Mouse (Mus musculus) neural tube, embryonic 11.5 days (tissue): ENCODE measurements around the gene Rtp3. TPM values are rescaled to one million over a fixed set of nuclear protein-coding genes. Genes with fewer than 3 reads are reported as not detected.

Experiments used
- ATAC-seq: fragments of 200-750 bp; cut with Nextera tagmentation; 2 replicates; pipeline ENCODE4 v1.8.0; 2017; ENCODE audit warnings: moderate number of reproducible peaks, mild to moderate bottlenecking, moderate TSS enrichment, moderate library complexity; ENCODE audit not compliant: insufficient read depth, low FRiP score, low TSS enrichment
- DNase-seq: peaks from one replicate; pipeline ENCODE4 v3.0.0-alpha.2; 2015; ENCODE audit warnings: low spot score
- H3K27ac ChIP-seq: fragments of 300-500 bp; sonication (generic); 2 replicates; pipeline ENCODE4 v1.5.1; 2014; ENCODE audit warnings: low read depth, mild to moderate bottlenecking, low read length
- H3K27me3 ChIP-seq: fragments of 300-500 bp; sonication (generic); 2 replicates; pipeline ENCODE4 v1.6.1; 2014; ENCODE audit warnings: mild to moderate bottlenecking, low read length, mixed read lengths; ENCODE audit not compliant: control insufficient read depth, insufficient read depth
- H3K36me3 ChIP-seq: fragments of 300-500 bp; sonication (generic); 2 replicates; pipeline ENCODE4 v1.6.1; 2014; ENCODE audit warnings: mild to moderate bottlenecking, low read length, moderate library complexity, mixed read lengths; ENCODE audit not compliant: control insufficient read depth, insufficient read depth
- H3K4me1 ChIP-seq: fragments of 300-500 bp; sonication (generic); 2 replicates; pipeline ENCODE4 v1.6.1; 2014; ENCODE audit warnings: low read length, mixed read lengths; ENCODE audit not compliant: control insufficient read depth, insufficient read depth
- H3K4me2 ChIP-seq: fragments of 300-500 bp; sonication (generic); 2 replicates; pipeline ENCODE4 v1.6.1; 2014; ENCODE audit warnings: low read depth, mild to moderate bottlenecking, moderate library complexity
- H3K4me3 ChIP-seq: fragments of 300-500 bp; sonication (generic); 2 replicates; pipeline ENCODE4 v1.5.1; 2014; ENCODE audit warnings: low read depth, low read length
- H3K9ac ChIP-seq: fragments of 300-500 bp; sonication (generic); 2 replicates; pipeline ENCODE4 v1.6.1; 2014; ENCODE audit warnings: mild to moderate bottlenecking, low read length
- H3K9me3 ChIP-seq: fragments of 300-500 bp; sonication (generic); 2 replicates; pipeline ENCODE4 v1.6.1; 2016; ENCODE audit warnings: low read length; ENCODE audit not compliant: control insufficient read depth
- WGBS: fragments of 180-500 bp; shearing (Covaris S2); extraction: QIAGEN DNeasy Blood & Tissue Kit; methylation state at CpG from one replicate; pipeline ENCODE4 v1.1.7; 2014; 5-methylcytosine and 5-hydroxymethylcytosine counted together
- polyA plus RNA-seq: library from polyadenylated mRNA; unstranded; fragments of >200 nt; fragmentation: Nextera tagmentation; extraction: Ambion mirVana; gene quantifications from 2 replicates; pipeline ENCODE4 v1.2.1, GENCODE M21; 2014

The Rtp3 gene
- polyA plus RNA-seq, 1 experiment from 2014 or later: not detected

DNA sequence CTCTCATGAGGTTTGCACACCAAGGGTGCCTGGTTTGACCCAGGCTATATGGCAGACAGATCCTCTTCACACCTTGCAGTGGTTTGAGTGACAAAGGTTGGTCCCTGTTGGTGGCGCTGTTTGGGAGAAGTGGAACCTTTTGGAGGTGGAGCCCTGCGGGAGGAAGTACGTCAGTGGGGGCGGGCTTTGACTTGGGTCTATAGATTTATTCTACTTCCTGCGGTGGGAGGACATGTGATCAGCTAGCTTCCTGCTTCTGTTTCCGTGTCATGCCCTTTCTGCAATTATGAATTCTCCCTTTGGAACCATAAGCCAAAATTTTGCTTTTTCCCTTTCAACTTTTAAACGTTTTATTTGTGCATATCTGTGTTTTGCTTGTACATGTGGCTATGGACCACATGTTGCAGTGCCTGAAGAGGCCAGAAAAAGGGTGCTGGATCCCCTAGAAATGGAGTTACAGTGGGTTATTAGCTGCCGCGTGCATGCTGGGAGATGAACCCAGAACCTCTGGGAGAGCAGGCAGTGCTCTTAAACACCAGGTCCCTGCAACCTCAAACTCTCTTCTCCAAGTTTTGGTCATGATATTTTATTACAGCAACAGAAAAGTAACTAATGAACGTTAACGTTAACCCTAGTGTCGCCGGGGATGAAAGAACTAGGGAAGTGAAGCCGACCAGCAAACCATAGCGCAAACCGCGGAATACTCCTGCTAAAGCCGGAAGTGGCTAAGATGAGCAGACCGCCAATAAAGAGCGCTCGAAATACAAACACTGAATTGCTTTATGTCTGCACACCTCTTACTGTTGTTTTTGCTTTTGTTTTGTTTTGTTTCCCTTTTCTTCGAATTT is 25.1 kb downstream of the Rtp3 start:
- WGBS: 91% methylated on average over 22 of the region's 22 CpGs
- H3K27ac ChIP-seq: no peak overlapping the region
- no peak overlapping the region for H3K4me3 ChIP-seq
- H3K4me1 ChIP-seq: no peaks in the 10 kb centered on the region
- H3K9ac ChIP-seq: no peak overlapping the region
- no peak overlapping the region for H3K4me2 ChIP-seq
- no peaks in the 10 kb centered on the region for H3K36me3 ChIP-seq
- no peaks in the 10 kb centered on the region for H3K9me3 ChIP-seq
- no peak for DNase-seq
- ATAC-seq: no peak
- H3K27me3 ChIP-seq: no peaks in the 10 kb centered on the region

DNA sequence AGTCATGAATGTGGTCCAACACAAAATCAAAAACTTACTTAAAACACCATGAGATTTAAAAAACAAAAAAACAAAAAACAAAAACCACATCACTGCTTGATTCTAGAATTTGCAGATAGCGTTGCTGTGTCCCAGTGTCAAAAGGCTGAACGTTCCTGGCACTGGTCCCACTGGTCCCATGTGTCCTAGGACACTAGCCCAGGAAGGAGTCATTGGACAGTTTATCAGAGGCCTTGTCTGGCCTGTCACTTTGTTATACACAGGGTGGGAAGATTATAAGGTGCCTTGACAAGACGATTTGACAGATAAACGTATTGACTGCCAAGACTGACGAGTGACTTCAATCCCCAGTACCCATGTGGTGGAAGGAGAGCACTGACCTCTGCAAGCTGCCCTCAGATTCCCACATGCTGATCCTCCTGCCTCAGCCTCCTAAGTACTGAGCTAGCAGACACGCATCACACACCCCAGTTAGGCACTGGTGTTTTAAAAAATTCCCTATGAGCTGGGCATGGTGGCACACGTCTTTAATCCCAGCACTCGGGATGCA is 26.7 kb downstream of the Rtp3 start:
- no peaks in the 10 kb centered on the region for H3K4me1 ChIP-seq
- no peak for ATAC-seq
- no peak overlapping the region for H3K4me2 ChIP-seq
- no peak overlapping the region for H3K4me3 ChIP-seq
- no peak for DNase-seq
- H3K27ac ChIP-seq: no peak overlapping the region
- no peaks in the 10 kb centered on the region for H3K27me3 ChIP-seq
- 88% methylated on average over 8 of the region's 8 CpGs for WGBS
- no peaks in the 10 kb centered on the region for H3K9me3 ChIP-seq
- no peak overlapping the region for H3K9ac ChIP-seq
- no peaks in the 10 kb centered on the region for H3K36me3 ChIP-seq

DNA sequence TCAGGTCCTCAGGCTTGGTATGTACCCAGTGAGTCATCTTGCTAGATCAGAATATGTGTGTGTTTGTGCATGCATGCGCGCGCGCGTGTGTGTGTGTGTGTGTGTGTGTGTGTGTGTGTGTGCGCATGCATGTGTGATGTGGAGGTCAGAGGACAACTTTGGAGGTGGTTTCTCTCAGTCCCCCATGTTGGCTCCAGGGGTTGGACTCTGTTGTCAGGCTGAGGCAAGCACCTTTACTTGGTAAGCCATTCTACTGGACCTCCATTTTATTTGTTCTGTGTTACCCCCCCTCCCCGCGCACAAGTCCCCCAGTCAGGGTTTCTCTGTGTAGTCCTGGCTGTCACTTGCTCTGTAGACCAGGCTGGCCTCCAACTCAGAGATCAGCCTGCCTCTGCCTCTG is 29.0 kb downstream of the Rtp3 start:
- DNase-seq: no peak
- Histone ChIP-seq H3K4me3 (no peak overlapping the region), H3K27me3 (no peaks in the 10 kb centered on the region), H3K27ac (no peak overlapping the region), H3K4me1 (no peaks in the 10 kb centered on the region), H3K9me3 (no peaks in the 10 kb centered on the region), H3K36me3 (no peaks in the 10 kb centered on the region), H3K9ac (no peak overlapping the region), H3K4me2 (no peak overlapping the region)
- WGBS: 97% methylated on average over 8 of the region's 8 CpGs
- ATAC-seq: no peak

DNA sequence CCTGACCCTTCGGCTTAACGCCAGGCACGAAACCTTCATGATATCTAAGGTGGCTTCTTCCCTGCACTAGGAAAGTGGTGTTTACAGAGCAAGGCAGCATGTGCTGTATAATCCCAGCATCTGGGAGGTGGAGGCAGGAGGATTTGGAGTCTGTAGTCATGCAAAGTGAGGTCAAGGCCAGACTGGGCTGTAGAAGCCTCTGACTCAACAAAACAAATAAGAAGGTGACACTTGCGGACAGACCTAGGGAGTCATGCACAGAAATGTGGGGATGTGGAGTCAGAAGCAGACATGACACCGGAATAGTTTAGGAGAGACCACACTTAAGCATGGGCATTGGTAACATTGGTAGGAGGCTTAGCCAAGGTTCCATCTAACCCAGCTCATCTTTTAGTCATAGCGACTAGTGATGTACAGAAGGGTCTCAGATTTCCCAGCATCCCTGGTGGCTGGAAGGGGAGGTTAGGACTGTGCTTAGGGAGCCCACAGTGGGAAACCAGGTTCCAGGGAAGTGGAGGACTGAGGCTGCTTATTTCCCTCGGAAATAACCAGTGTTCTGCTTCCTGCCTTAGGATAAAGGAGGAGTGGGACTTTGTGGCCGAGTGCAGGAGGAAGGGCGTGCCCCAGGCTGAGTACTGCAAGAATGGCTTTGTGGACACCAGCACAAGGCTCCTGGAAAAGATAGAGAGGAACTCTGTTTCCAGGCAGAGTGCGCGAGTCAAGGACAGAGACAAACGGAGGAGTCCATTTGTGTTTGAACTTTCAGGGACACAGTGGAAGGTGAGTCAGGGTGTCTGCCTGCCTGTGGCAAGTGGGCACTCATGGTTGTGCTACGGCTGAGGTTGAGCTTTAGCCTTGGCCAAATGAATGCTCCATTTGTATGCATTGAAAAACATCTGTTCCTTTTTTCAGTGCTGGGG is 29.9 kb downstream of the Rtp3 start:
- Histone ChIP-seq H3K4me2 (no peak overlapping the region), H3K27ac (no peak overlapping the region), H3K9me3 (no peaks in the 10 kb centered on the region), H3K36me3 (no peaks in the 10 kb centered on the region), H3K4me1 (no peaks in the 10 kb centered on the region), H3K4me3 (no peak overlapping the region), H3K27me3 (no peaks in the 10 kb centered on the region), H3K9ac (no peak overlapping the region)
- no peak for DNase-seq
- no peak for ATAC-seq
- 87% methylated on average over 13 of the region's 13 CpGs for WGBS

DNA sequence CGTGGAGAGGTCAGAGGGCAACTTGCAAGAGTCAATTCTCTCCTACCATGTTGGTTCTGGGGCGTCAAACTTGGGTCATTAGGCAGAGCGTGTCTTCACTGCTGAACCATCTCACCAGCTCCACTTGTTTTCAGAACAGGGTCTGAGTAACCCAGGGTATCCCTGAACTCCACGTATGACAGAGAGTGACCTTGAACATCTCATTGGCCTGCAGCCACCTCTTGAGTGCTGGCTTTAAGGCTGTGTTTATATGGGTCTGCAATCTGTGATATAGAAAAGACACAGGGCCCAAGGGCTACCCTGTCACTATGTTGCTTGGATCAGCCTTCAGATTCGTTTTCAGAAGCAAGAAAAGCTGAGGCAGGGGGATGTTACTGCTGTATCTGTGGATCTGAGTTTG is 30.7 kb downstream of the Rtp3 start:
- Histone ChIP-seq H3K36me3 (no peaks in the 10 kb centered on the region), H3K4me3 (no peak overlapping the region), H3K9ac (no peak overlapping the region), H3K4me2 (no peak overlapping the region), H3K4me1 (no peaks in the 10 kb centered on the region), H3K9me3 (no peaks in the 10 kb centered on the region), H3K27me3 (no peaks in the 10 kb centered on the region), H3K27ac (no peak overlapping the region)
- DNase-seq (no peak), ATAC-seq (no peak)
- WGBS: 85% methylated on average over 5 of the region's 5 CpGs

DNA sequence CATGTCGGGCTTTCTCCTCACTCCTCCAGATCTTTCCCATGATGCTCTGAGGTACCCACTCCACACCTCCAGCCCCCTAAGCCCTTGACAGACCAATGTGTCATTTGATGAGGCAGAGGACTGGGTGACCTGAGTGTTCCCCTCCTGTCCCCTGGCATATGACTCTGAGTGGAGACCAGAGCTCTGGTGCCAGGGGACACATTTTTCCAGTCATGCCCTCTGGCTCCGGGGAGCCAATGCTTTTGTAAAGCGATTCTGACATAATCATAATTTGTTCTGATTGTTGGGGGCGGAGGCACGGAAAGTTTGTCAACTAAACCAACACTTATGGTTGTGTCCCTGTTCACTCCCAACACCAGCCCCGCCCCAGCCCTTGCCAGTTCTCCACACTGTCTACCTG is 34.4 kb downstream of the Rtp3 start:
- Histone ChIP-seq H3K4me1 (peaks cover 2% of the 10 kb centered on the region; the same call in 1 of the 2 replicates), H3K27me3 (0 out of 2 replicates have a peak, but pooled peaks cover 2% of the 10 kb centered on the region), H3K27ac (no peak overlapping the region), H3K36me3 (no peaks in the 10 kb centered on the region), H3K9ac (no peak overlapping the region), H3K4me3 (no peak overlapping the region), H3K4me2 (no peak overlapping the region), H3K9me3 (no peaks in the 10 kb centered on the region)
- no peak for ATAC-seq
- no peak for DNase-seq
- 84% methylated on average over 6 of the region's 6 CpGs for WGBS

DNA sequence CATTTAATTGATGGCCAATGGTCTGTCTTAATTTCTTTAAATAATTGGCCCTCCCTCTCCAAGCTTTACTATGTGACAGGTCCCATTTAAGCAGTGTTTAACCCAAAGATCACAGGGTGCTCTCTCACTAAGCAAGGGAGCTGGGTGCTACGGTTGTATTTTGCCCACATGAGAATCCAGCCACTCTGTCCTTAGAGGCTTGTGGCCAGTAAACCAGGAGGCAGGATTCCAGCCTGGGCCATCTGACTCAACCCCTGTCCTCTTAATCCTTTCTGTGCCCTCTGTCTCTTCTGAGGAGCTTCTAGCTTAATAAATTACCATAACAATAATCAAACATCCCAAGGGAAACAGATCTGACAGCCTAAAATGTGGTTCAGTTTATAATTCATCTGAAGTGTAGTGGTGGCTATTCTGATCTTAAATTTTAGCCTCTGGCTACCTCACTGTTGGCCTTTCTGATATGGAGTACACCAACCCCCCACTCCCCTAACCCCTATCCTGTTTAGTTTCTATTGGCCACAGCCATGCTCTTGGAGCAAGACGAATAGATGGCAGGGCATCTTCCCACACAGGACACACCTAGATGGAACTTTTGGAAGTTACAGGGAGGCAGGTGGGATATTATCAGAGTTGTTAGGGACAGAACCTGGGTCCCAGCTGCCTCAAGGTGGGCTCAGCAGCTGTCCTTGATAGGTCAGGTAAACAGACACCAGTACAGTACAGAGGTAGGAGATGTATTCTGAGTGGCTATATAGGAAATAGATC is 35.5 kb downstream of the Rtp3 start:
- Histone ChIP-seq H3K4me2 (no peak overlapping the region; the same call in 1 of the 2 replicates), H3K27ac (no peak overlapping the region), H3K27me3 (0 out of 2 replicates have a peak, but pooled peaks cover 2% of the 10 kb centered on the region), H3K4me3 (no peak overlapping the region), H3K4me1 (peaks cover 2% of the 10 kb centered on the region; the same call in 1 of the 2 replicates), H3K36me3 (no peaks in the 10 kb centered on the region), H3K9ac (no peak overlapping the region), H3K9me3 (no peaks in the 10 kb centered on the region)
- WGBS: 54% methylated on average over 2 of the region's 2 CpGs
- ATAC-seq (no peak), DNase-seq (no peak)
